Mouse (Mus musculus) bone marrow macrophage, adult 2 months (primary cell): ENCODE measurements around the gene Tap1.

Source experiments
- CTCF ChIP-seq: IDR thresholded peaks from 2 replicates; pipeline ENCODE4 v1.5.1; 2012; ENCODE audit warnings: low read depth, mild to moderate bottlenecking, low read length, moderate library complexity
- POLR2A ChIP-seq: IDR thresholded peaks from 2 replicates; pipeline ENCODE4 v1.6.1; 2012; ENCODE audit warnings: mild to moderate bottlenecking, low read depth, low read length, borderline replicate concordance

DNA sequence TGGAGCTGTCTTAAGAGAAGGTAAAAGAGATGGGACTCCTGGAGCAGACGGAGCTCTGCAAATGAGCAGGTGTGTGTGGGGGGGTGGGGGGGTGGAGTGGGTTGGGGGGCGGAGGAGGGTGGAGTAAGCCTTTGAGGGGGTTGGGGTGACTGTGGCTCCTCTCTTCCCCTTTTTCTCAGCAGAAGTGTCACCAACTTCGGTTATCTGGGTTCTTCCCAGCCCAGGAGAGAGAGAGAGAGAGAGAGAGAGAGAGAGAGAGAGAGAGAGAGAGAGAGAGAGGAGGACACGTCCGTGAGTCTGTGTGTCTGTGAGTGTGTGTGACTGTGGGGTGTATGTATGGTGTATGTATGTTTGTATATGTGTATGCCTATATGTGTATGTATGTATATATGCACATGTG, 43.9 kb upstream of the Tap1 start:
- TF ChIP-seq CTCF (no peak), POLR2A (no peak)
